Mouse (Mus musculus) C2C12 (cell line): ENCODE data around the gene Fkbp9.
"Not testable (repeated sequence)": the region's sequence is repeated elsewhere in the genome, so short reads cannot be mapped to it uniquely, and the experiment has no call there.

Source experiments
- CTCF ChIP-seq: IDR thresholded peaks from one replicate; pipeline ENCODE4 v1.5.1; 2011; ENCODE audit not compliant: control insufficient read depth, insufficient read depth, insufficient read length
- FOSL1 ChIP-seq: IDR thresholded peaks from one replicate; pipeline ENCODE4 v1.8.0; 2011; ENCODE audit warnings: mild to moderate bottlenecking, low read length; ENCODE audit not compliant: poor library complexity, insufficient read depth, severe bottlenecking
- MAX ChIP-seq: IDR thresholded peaks from one replicate; pipeline ENCODE4 v1.6.1; 2011; ENCODE audit warnings: mild to moderate bottlenecking, control low read depth
- MYOD1 ChIP-seq: IDR thresholded peaks from one replicate; pipeline ENCODE4 v1.6.1; 2011; ENCODE audit warnings: low read depth; ENCODE audit not compliant: control insufficient read depth, insufficient read length
- USF1 ChIP-seq: IDR thresholded peaks from one replicate; pipeline ENCODE4 v1.6.1; 2011; ENCODE audit warnings: low read depth, mild to moderate bottlenecking, control low read depth, moderate library complexity

DNA sequence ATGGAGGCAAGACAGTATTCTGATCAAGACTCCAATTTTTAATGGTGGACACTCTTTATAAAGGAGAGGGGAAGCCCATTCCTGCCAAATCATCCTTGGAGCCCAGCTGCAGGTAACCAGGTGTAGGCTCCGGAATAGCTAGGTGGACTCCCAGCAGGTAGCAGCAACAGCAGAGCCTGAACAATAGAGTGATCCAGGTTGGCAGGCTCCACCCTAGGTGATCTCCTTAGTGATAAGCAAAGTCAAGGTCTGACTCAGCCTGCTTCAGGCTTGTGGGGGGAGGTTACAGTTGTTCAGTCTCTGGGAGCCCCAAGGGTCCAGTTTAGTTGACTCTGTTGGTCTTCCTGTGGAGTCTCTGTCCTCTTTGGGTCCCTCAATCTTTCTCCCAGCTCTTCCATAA is 35.0 kb downstream of the Fkbp9 start:
- not testable (repeated sequence) for TF ChIP-seq CTCF, USF1, MYOD1, FOSL1, MAX
